Mouse (Mus musculus) gonadal fat pad, adult 2 months (tissue): Measurements from ENCODE around the gene Atad3a. TPM values are rescaled to one million over a fixed set of nuclear protein-coding genes. Genes with fewer than 3 reads are reported as not detected.
"Not testable (repeated sequence)": the region's sequence is repeated elsewhere in the genome, so short reads cannot be mapped to it uniquely, and the experiment has no call there.

Source experiments
- DNase-seq: peaks from one replicate; pipeline ENCODE4 v3.0.0-alpha.2; 2012; ENCODE audit warnings: low read depth
- polyA plus RNA-seq: library from polyadenylated mRNA; depleted of rRNA; stranded (reverse); fragments of >200 nt; gene quantifications from 2 replicates; pipeline ENCODE4 v1.2.3, GENCODE M21; 2012

The Atad3a gene
- polyA plus RNA-seq, 1 experiment, result 68.3 TPM

GRCm38 (mm10) chr4:155774971-155775740, 14.3 kb upstream of the Atad3a start:
- DNase-seq, result no peak

- DNase-seq, result no peak
These were observed 13.4 kb upstream of the Atad3a start, which contains the start of gene Vwa1 for GRCm38 (mm10) chr4:155774280-155774754. Gene Vwa1, minus strand, starts transcription at chr4:155774698.

- no peak for DNase-seq
These were observed 12.6 kb upstream of the Atad3a start for GRCm38 (mm10) chr4:155773335-155774078.

- no peak for DNase-seq
These were observed 11.9 kb upstream of the Atad3a start for GRCm38 (mm10) chr4:155772786-155773185.

GRCm38 (mm10) chr4:155771706-155772105, 10.8 kb upstream of the Atad3a start:
- no peak for DNase-seq

- DNase-seq, result no peak
These were observed 9.7 kb upstream of the Atad3a start for GRCm38 (mm10) chr4:155770626-155771025.

- no peak for DNase-seq
These were observed 9.1 kb upstream of the Atad3a start for GRCm38 (mm10) chr4:155769880-155770512.

- DNase-seq, result no peak
These were observed 8.6 kb upstream of the Atad3a start for GRCm38 (mm10) chr4:155769496-155769879.

GRCm38 (mm10) chr4:155762357-155762756, 1.5 kb upstream of the Atad3a start:
- no peak for DNase-seq

GRCm38 (mm10) chr4:155761356-155762099, 635 bp upstream of the Atad3a start:
- no peak for DNase-seq

GRCm38 (mm10) chr4:155759862-155760612, 856 bp downstream of the Atad3a start:
- no peak for DNase-seq

- DNase-seq, result no peak
These were observed 3.9 kb downstream of the Atad3a start for GRCm38 (mm10) chr4:155757011-155757410.

GRCm38 (mm10) chr4:155746575-155747490, 14.1 kb downstream of the Atad3a start:
- DNase-seq, result no peak

GRCm38 (mm10) chr4:155746036-155746548, 14.8 kb downstream of the Atad3a start:
- DNase-seq, result no peak

GRCm38 (mm10) chr4:155745136-155745535, 15.8 kb downstream of the Atad3a start:
- no peak for DNase-seq

- DNase-seq, result no peak
These were observed 16.4 kb downstream of the Atad3a start for GRCm38 (mm10) chr4:155744474-155744873.

- no peak for DNase-seq
These were observed 18.2 kb downstream of the Atad3a start for GRCm38 (mm10) chr4:155742684-155743083.

- DNase-seq, result not testable (repeated sequence)
These were observed 20.2 kb downstream of the Atad3a start for GRCm38 (mm10) chr4:155740681-155741080.
